Mouse (Mus musculus) mouse embryonic stem cell (cell line): ENCODE data around the gene Pknox1.
"Not testable (repeated sequence)": the region's sequence is repeated elsewhere in the genome, so short reads cannot be mapped to it uniquely, and the experiment has no call there.

Experiments
- in situ Hi-C, 2 experiments: fragments of 300-500 bp; cut with MboI; formaldehyde crosslinking; loops; 1 replicate in 1 of 2; 3 replicates in 1 of 2; pipeline ENCODE4 v1.14.3; 2019 to 2020; ENCODE audit warnings: low sequenced_read_pairs in 2 of 2, low pct_unique_long_range_greater_than_20kb in 1 of 2, mixed read lengths in 1 of 2; ENCODE audit not compliant: unreplicated experiment in 1 of 2

The Pknox1 gene

GRCm38 (mm10) chr17:31546444-31547196 is 17.9 kb upstream of the Pknox1 start:
- in situ Hi-C loops, result no loop called here

GRCm38 (mm10) chr17:31547974-31548373 is 16.6 kb upstream of the Pknox1 start:
- in situ Hi-C loops, result no loop called here

GRCm38 (mm10) chr17:31549389-31549788 is 15.1 kb upstream of the Pknox1 start:
- in situ Hi-C loops, result no loop called here

- in situ Hi-C loops, result not testable (repeated sequence)
These were observed 11.9 kb upstream of the Pknox1 start for GRCm38 (mm10) chr17:31552601-31553000.

- in situ Hi-C loops, result no loop called here
These were observed 8.3 kb upstream of the Pknox1 start for GRCm38 (mm10) chr17:31556253-31556652.

- in situ Hi-C loops, result no loop called here
These were observed 7.2 kb upstream of the Pknox1 start for GRCm38 (mm10) chr17:31557124-31557880.

- in situ Hi-C loops, result no loop called here
These were observed 6.5 kb upstream of the Pknox1 start for GRCm38 (mm10) chr17:31557947-31558542.

GRCm38 (mm10) chr17:31559021-31559789 is 5.3 kb upstream of the Pknox1 start:
- in situ Hi-C loops, result no loop called here

GRCm38 (mm10) chr17:31563632-31564014 is 911 bp upstream of the Pknox1 start:
- in situ Hi-C loops, result no loop called here

- in situ Hi-C loops, result no loop called here
These were observed 265 bp downstream of the Pknox1 start for GRCm38 (mm10) chr17:31564858-31565140.

- in situ Hi-C loops, result no loop called here
These were observed 865 bp downstream of the Pknox1 start for GRCm38 (mm10) chr17:31565141-31566056.

GRCm38 (mm10) chr17:31566276-31566675 is 1.7 kb downstream of the Pknox1 start:
- in situ Hi-C loops, result no loop called here

GRCm38 (mm10) chr17:31569756-31570155 is 5.2 kb downstream of the Pknox1 start:
- in situ Hi-C loops, result no loop called here

GRCm38 (mm10) chr17:31570321-31570925 is 5.9 kb downstream of the Pknox1 start:
- in situ Hi-C loops, result no loop called here

- in situ Hi-C loops, result no loop called here
These were observed 7.2 kb downstream of the Pknox1 start for GRCm38 (mm10) chr17:31571689-31572088.

GRCm38 (mm10) chr17:31574662-31575061 is 10.1 kb downstream of the Pknox1 start:
- in situ Hi-C loops, result no loop called here

- in situ Hi-C loops, result no loop called here
These were observed 12.1 kb downstream of the Pknox1 start for GRCm38 (mm10) chr17:31576394-31577175.
